Mouse (Mus musculus): ENCODE data around the gene Trank1.
A peak's percentile ranks its signal among the peaks of the same experiment; 100 is the strongest.

Gene Trank1

GRCm38 (mm10) chr9:111304036-111304435 lies 7.5 kb upstream of the Trank1 start:
- DNase-seq, result no peak

GRCm38 (mm10) chr9:111306142-111306541 lies 5.4 kb upstream of the Trank1 start:
- DNase-seq, result no peak

GRCm38 (mm10) chr9:111311843-111312441 lies 403 bp downstream of the Trank1 start:
- no peak for DNase-seq

- no peak for DNase-seq
Observed at GRCm38 (mm10) chr9:111312442-111313141, 1.1 kb downstream of the Trank1 start.

- no peak for DNase-seq
Observed at GRCm38 (mm10) chr9:111313299-111313698, 1.8 kb downstream of the Trank1 start.

- DNase-seq, result no peak
Observed at GRCm38 (mm10) chr9:111313793-111314192, 2.3 kb downstream of the Trank1 start.

- DNase-seq, result peak; percentile 58
Observed at GRCm38 (mm10) chr9:111314219-111314618, 2.7 kb downstream of the Trank1 start.

DNA sequence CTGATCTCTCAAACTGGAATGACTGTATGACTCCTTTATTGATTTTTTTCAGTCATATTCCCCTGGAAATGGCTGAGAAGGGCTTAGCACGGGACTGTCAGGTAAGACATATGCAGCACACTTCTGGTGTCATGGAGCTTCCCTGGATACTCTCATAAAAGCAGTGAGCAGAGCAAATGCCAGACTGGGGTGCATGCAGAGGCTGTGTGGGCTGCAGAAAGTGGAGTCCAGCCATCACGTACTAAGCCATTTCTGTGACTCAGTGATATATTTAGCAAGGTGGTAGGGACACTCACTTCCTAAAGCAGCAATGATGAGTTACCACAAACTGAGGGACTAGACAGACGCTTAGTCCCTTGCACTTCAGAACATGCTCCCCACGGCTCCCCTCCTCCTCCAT lies 9.4 kb downstream of the Trank1 start:
- DNase-seq, result no peak

GRCm38 (mm10) chr9:111324881-111325280 lies 13.3 kb downstream of the Trank1 start:
- no peak for DNase-seq

GRCm38 (mm10) chr9:111329881-111330280 lies 18.3 kb downstream of the Trank1 start:
- DNase-seq, result no peak

DNA sequence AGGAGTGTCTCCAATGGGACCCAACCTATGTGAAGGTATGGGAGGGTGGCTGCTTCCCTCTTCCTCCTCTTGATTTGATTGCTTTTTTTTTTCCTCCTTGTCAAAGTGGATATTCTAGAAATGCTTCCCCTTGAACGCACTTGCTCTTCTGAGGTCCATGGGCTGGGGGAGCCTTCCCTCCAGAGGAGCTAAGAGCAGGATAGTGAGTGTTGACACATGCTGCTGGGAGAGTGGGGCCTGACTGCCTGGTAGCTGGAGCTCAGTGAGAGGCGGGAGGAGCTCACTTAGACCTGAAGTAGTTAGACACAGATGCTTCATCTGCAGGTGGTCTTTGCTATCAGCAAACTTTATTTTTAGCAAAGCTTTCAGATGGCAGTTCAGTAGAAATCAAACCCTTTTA lies 22.3 kb downstream of the Trank1 start:
- no peak for DNase-seq

- DNase-seq, result no peak
Observed at GRCm38 (mm10) chr9:111334555-111335164, 23.1 kb downstream of the Trank1 start.

GRCm38 (mm10) chr9:111351233-111351632 lies 39.7 kb downstream of the Trank1 start:
- no peak for DNase-seq

- DNase-seq, result no peak
Observed at GRCm38 (mm10) chr9:111351641-111352040, 40.1 kb downstream of the Trank1 start.

GRCm38 (mm10) chr9:111352646-111353045 lies 41.1 kb downstream of the Trank1 start:
- no peak for DNase-seq

DNA sequence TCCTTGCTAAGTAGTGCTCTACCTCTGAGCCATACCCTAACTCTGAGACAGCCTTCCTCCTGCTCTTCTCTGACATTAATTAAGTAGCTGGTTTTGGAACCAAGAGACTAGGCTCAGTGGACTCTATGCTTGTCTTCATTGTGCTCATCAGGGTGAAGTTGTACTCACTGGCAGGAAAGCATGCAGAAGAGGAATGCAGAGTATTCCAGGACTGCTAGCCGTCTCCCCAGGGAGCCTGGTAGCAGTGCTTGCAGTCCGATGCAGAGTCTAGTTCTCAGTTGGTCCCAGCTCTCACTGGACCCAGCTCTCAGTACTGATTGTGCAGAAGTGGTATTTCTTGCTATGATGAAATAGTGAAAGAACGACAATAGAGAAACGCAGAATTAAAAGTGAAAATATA lies 43.5 kb downstream of the Trank1 start:
- no peak for DNase-seq

DNA sequence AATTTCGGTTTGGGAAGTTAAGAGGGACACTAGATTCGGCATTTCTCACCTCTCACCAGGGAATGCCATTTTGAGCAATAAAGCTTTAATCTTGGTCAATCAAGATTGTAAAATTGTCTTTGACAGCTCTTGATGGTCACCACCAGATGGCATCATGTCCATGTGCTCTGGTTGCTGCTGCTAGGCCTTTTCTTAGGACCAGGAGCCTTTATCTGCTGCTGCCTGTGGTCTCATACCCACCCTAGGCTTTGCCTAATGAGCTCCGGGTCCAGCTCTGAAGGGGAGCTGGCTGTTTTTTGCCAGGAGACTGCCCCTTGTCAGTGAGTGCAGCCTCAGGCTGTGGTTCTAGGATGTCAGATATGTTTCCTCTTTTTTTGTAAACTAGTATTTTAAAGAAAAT lies 44.8 kb downstream of the Trank1 start:
- DNase-seq, result peak; percentile 28

DNA sequence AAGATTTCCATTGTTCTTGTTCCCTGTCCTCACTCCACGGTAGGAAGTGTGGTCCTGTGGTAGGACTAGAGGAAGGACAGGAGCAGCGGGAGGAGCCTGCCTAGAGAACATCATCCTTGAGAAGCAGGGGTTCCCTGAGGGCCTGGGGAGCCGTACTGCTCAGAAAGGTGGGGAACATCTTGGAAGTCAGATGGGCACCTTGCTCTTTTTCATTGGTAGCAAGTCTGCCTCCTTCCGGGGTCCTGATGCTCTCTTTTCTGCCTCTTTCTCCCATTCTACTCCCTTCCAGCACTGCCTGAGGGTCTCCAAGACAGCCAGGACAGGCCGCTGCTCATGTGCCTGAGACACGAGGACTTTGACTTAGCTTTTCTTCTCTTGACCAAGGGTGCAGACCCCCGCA lies 52.1 kb downstream of the Trank1 start:
- DNase-seq, result no peak

DNA sequence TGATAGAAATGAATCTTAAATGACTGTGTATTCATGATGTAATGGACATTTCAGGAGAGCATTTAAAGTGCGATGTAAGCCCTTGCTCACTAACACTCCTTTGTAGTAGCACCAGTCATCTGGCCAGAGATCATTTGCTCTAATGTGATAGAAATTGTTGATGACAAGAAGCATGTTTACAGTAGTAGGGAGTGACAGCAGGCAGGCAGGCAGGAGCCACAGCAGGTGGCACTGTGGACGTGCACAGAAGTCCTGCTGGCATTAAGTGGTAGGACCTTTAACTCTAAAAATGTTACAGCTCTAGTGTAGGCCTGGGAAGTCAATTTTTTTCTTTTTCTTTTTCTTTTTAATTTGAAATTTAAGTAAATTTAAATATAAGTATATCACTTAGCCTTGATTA lies 56.2 kb downstream of the Trank1 start:
- DNase-seq, result no peak

GRCm38 (mm10) chr9:111372079-111372478 lies 60.5 kb downstream of the Trank1 start:
- DNase-seq, result no peak

DNA sequence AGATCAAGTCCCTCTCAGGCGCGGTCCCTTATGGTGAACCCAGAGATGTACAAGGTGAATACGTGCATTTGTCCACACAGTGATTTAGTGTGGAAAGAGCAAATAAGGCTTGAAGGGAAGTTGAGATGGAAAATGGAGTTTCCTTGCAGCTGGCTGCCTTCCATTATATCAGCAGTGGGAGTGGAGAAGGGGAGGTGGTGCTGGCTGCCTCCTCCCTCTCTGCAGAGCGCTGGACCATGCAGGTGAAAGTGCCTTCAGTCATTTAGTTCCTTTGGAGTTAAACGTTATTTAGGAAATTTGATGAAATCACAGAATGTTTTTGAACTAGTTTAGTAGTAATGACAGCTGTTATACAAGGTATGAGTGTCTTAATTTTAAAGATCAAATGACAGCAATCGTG lies 66.3 kb downstream of the Trank1 start:
- DNase-seq, result no peak

- no peak for DNase-seq
Observed at GRCm38 (mm10) chr9:111381056-111382025, 69.8 kb downstream of the Trank1 start.

DNA sequence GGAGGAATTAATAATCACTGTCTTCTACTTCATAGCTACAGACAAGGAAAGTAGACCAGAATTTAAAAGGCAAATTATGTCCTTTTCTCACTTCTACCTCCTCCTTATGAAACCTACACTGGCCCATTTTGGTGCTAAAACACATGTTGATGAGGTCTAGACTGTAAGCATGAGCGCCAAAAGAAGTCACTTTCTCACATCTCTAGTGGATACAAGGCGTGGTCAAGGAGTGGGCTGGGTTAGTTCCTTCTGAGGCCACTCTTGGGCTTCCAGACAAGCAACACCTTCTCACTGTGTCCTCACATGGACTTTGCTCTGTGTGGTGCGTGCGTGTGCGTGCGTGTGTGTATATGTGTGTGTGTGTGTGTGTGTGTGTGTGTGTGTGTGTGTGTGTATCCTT lies 70.9 kb downstream of the Trank1 start:
- no peak for DNase-seq
